Mouse (Mus musculus) heart, embryonic 15.5 days (tissue): ENCODE measurements at regions not wholly inside any gene's neighbourhood (a gene's known extent, or its start where the extent isn't known, plus 50 kb on each side); places are given as distances from the start of the nearest gene placed in this dataset.

Experiments used
- ATAC-seq: fragments of 200-750 bp; cut with Nextera tagmentation; replicated peaks from 2 replicates; pipeline ENCODE4 v1.8.0; 2017; ENCODE audit warnings: low read depth, moderate TSS enrichment; ENCODE audit not compliant: insufficient number of reproducible peaks, insufficient read depth, low FRiP score
- H3K27ac ChIP-seq: fragments of 300-500 bp; sonication (generic); 2 replicates; pipeline ENCODE4 v1.5.1; 2015; ENCODE audit warnings: mild to moderate bottlenecking, inconsistent platforms
- H3K27me3 ChIP-seq: fragments of 300-500 bp; sonication (generic); 2 replicates; pipeline ENCODE4 v1.6.1; 2015; ENCODE audit warnings: inconsistent platforms
- H3K36me3 ChIP-seq: fragments of 300-500 bp; sonication (generic); 2 replicates; pipeline ENCODE4 v1.6.1; 2015; ENCODE audit warnings: mild to moderate bottlenecking, inconsistent platforms
- H3K4me1 ChIP-seq: fragments of 300-500 bp; sonication (generic); replicated peaks from 2 replicates; pipeline ENCODE4 v1.6.1; 2015; ENCODE audit warnings: inconsistent platforms
- H3K4me2 ChIP-seq: fragments of 300-500 bp; sonication (generic); 2 replicates; pipeline ENCODE4 v1.6.1; 2015; ENCODE audit warnings: inconsistent platforms, mild to moderate bottlenecking, moderate library complexity
- H3K4me3 ChIP-seq: fragments of 300-500 bp; sonication (generic); 2 replicates; pipeline ENCODE4 v1.5.1; 2015; ENCODE audit warnings: mild to moderate bottlenecking, inconsistent platforms
- H3K9ac ChIP-seq: fragments of 300-500 bp; sonication (generic); 2 replicates; pipeline ENCODE4 v1.6.1; 2015; ENCODE audit warnings: mild to moderate bottlenecking, inconsistent platforms
- H3K9me3 ChIP-seq: fragments of 300-500 bp; sonication (generic); replicated peaks from 2 replicates; pipeline ENCODE4 v1.6.1; 2016; ENCODE audit warnings: inconsistent platforms
- WGBS: fragments of 180-500 bp; shearing (Covaris S2); methylation state at CpG from one replicate; pipeline ENCODE4 v1.1.7; 2015; ENCODE audit warnings: mixed read lengths; 5-methylcytosine and 5-hydroxymethylcytosine counted together

- no peak overlapping the region for H3K9ac ChIP-seq
- H3K27ac ChIP-seq: 0 out of 2 replicates have a peak overlapping the region, but pooled peaks have one; percentile 9
- peaks cover 16% of the 10 kb centered on the region for H3K4me1 ChIP-seq
- H3K4me3 ChIP-seq: no peak overlapping the region
- H3K27me3 ChIP-seq: no peaks in the 10 kb centered on the region
- no peak for ATAC-seq
- H3K4me2 ChIP-seq: no peak overlapping the region
- 65% methylated on average over 4 of the region's 4 CpGs for WGBS
- no peaks in the 10 kb centered on the region for H3K36me3 ChIP-seq
- no peaks in the 10 kb centered on the region for H3K9me3 ChIP-seq
Measured at GRCm38 (mm10) chr9:101473074-101473461, 221.5 kb upstream of the Ppp2r3a start.

GRCm38 (mm10) chr9:101472101-101473073 lies 220.8 kb upstream of the Ppp2r3a start:
- H3K9ac ChIP-seq: no peak overlapping the region
- H3K27me3 ChIP-seq: no peaks in the 10 kb centered on the region
- no peak overlapping the region for H3K4me2 ChIP-seq
- 22% methylated on average over 8 of the region's 8 CpGs for WGBS
- H3K27ac ChIP-seq: peak overlapping the region; percentile 27
- peak; percentile 60; the same call in 1 of the 2 replicates for ATAC-seq
- H3K4me3 ChIP-seq: no peak overlapping the region
- H3K4me1 ChIP-seq: peaks cover 16% of the 10 kb centered on the region
- H3K36me3 ChIP-seq: no peaks in the 10 kb centered on the region
- no peaks in the 10 kb centered on the region for H3K9me3 ChIP-seq

GRCm38 (mm10) chr9:101471665-101472064 lies 220.1 kb upstream of the Ppp2r3a start:
- no peak overlapping the region for H3K9ac ChIP-seq
- H3K4me1 ChIP-seq: peaks cover 16% of the 10 kb centered on the region
- H3K36me3 ChIP-seq: no peaks in the 10 kb centered on the region
- no peak for ATAC-seq
- peak overlapping the region; percentile 27; the same call in 1 of the 2 replicates for H3K27ac ChIP-seq
- H3K27me3 ChIP-seq: no peaks in the 10 kb centered on the region
- no peak overlapping the region for H3K4me3 ChIP-seq
- no peak overlapping the region for H3K4me2 ChIP-seq
- WGBS: 59% methylated on average over 3 of the region's 3 CpGs
- no peaks in the 10 kb centered on the region for H3K9me3 ChIP-seq

- H3K9ac ChIP-seq: no peak overlapping the region
- no peak overlapping the region for H3K27ac ChIP-seq
- no peak for ATAC-seq
- no peak overlapping the region for H3K4me3 ChIP-seq
- no peaks in the 10 kb centered on the region for H3K27me3 ChIP-seq
- H3K4me2 ChIP-seq: no peak overlapping the region
- WGBS: 75% methylated on average over 3 of the region's 3 CpGs
- H3K36me3 ChIP-seq: no peaks in the 10 kb centered on the region
- no peaks in the 10 kb centered on the region for H3K9me3 ChIP-seq
- peaks cover 16% of the 10 kb centered on the region for H3K4me1 ChIP-seq
Measured at GRCm38 (mm10) chr9:101469756-101470155, 218.2 kb upstream of the Ppp2r3a start.

GRCm38 (mm10) chr9:101464727-101465427 lies 213.3 kb upstream of the Ppp2r3a start:
- WGBS: 68% methylated on average over 18 of the region's 18 CpGs
- no peaks in the 10 kb centered on the region for H3K27me3 ChIP-seq
- H3K9me3 ChIP-seq: no peaks in the 10 kb centered on the region
- no peaks in the 10 kb centered on the region for H3K36me3 ChIP-seq
- no peak overlapping the region for H3K4me3 ChIP-seq
- H3K27ac ChIP-seq: no peak overlapping the region
- no peak overlapping the region for H3K9ac ChIP-seq
- no peaks in the 10 kb centered on the region for H3K4me1 ChIP-seq
- no peak for ATAC-seq
- no peak overlapping the region for H3K4me2 ChIP-seq

GRCm38 (mm10) chr9:101458947-101459627 lies 207.5 kb upstream of the Ppp2r3a start:
- Histone ChIP-seq H3K4me1 (no peaks in the 10 kb centered on the region), H3K36me3 (no peaks in the 10 kb centered on the region), H3K9me3 (no peaks in the 10 kb centered on the region), H3K4me2 (no peak overlapping the region), H3K27me3 (no peaks in the 10 kb centered on the region), H3K9ac (no peak overlapping the region), H3K4me3 (no peak overlapping the region), H3K27ac (no peak overlapping the region)
- 77% methylated on average over 11 of the region's 11 CpGs for WGBS
- ATAC-seq: no peak

GRCm38 (mm10) chr9:101458306-101458946 lies 206.8 kb upstream of the Ppp2r3a start:
- Histone ChIP-seq H3K9ac (no peak overlapping the region), H3K9me3 (no peaks in the 10 kb centered on the region), H3K27me3 (no peaks in the 10 kb centered on the region), H3K27ac (no peak overlapping the region), H3K36me3 (no peaks in the 10 kb centered on the region), H3K4me3 (no peak overlapping the region), H3K4me2 (no peak overlapping the region), H3K4me1 (no peaks in the 10 kb centered on the region)
- ATAC-seq: no peak
- 68% methylated on average over 10 of the region's 10 CpGs for WGBS

- Histone ChIP-seq H3K27ac (no peak overlapping the region), H3K27me3 (no peaks in the 10 kb centered on the region), H3K36me3 (no peaks in the 10 kb centered on the region), H3K9ac (no peak overlapping the region), H3K9me3 (no peaks in the 10 kb centered on the region), H3K4me2 (no peak overlapping the region), H3K4me1 (no peaks in the 10 kb centered on the region; the same call in 1 of the 2 replicates), H3K4me3 (no peak overlapping the region)
- ATAC-seq: no peak
- WGBS: 52% methylated on average over 2 of the region's 2 CpGs
Measured at GRCm38 (mm10) chr9:101446316-101446715, 194.7 kb upstream of the Ppp2r3a start.

- Histone ChIP-seq H3K9ac (no peak overlapping the region), H3K4me3 (no peak overlapping the region), H3K27ac (peak overlapping the region; percentile 5; the same call in 1 of the 2 replicates), H3K9me3 (no peaks in the 10 kb centered on the region), H3K27me3 (no peaks in the 10 kb centered on the region), H3K36me3 (no peaks in the 10 kb centered on the region), H3K4me2 (no peak overlapping the region), H3K4me1 (no peaks in the 10 kb centered on the region; the same call in 1 of the 2 replicates)
- no peak; the same call in 1 of the 2 replicates for ATAC-seq
- WGBS: 55% methylated on average over 5 of the region's 5 CpGs
Measured at GRCm38 (mm10) chr9:101445764-101446163, 194.2 kb upstream of the Ppp2r3a start.

- no peaks in the 10 kb centered on the region for H3K27me3 ChIP-seq
- WGBS: 78% methylated on average over 1 of the region's 1 CpGs
- no peak for ATAC-seq
- H3K36me3 ChIP-seq: no peaks in the 10 kb centered on the region
- H3K27ac ChIP-seq: peak overlapping the region; percentile 5; the same call in 1 of the 2 replicates
- H3K9me3 ChIP-seq: no peaks in the 10 kb centered on the region
- no peak overlapping the region for H3K9ac ChIP-seq
- no peak overlapping the region for H3K4me3 ChIP-seq
- H3K4me1 ChIP-seq: no peaks in the 10 kb centered on the region; the same call in 1 of the 2 replicates
- H3K4me2 ChIP-seq: no peak overlapping the region
Measured at GRCm38 (mm10) chr9:101445293-101445692, 193.7 kb upstream of the Ppp2r3a start.
